ENCODE assay signal across 24 mouse cellular contexts in the genomic region with DNA sequence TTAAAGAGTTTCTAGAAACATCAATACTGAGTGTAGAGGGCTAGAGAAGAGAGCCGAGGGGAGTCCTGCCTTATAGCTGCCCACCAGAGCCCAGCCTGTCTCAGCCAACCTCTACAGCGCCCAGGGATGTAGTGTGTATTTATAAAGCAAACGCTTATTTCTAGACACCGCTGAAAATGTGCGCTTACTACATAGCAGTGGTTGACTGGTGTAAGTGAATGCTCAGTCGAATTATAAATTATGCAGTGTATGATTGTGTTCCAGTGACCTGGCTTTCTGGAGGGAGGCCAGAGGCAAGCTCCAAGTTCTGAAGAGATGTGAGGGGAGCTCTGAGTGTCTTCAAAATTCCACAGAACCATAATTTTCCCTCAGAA.
DNase-seq lines count a peak whose midpoint lies in the region; ATAC-seq and TF ChIP-seq lines count a peak whose summit lies in the region.
"Had no signal": no experiment of that assay in that cellular context is flagged by ENCODE, and none has a peak within 500 bp of the region (broad histone marks: within the 10 kb centered on the region; RNA-seq: fewer than 3 reads in every experiment).

No protein-coding gene starts in this region.

- H3K36me3 ChIP-seq in forebrain, postnatal 0 days (ENCODE audit: insufficient read depth): no peaks in the 10 kb centered on the region
- H3K36me3 ChIP-seq in forebrain, embryonic 12.5 days (replicated peaks): no peaks in the 10 kb centered on the region
- no peaks in the 10 kb centered on the region for H3K36me3 ChIP-seq in lung, embryonic 14.5 days (ENCODE audit: insufficient read depth)
- H3K36me3 ChIP-seq: embryonic facial prominence, embryonic 12.5 days; embryonic facial prominence, embryonic 15.5 days; forebrain, embryonic 15.5 days; G1E; heart, embryonic 10.5 days; hindbrain, embryonic 12.5 days; hindbrain, embryonic 15.5 days had no signal

- no peak overlapping the region for H3K4me3 ChIP-seq in forebrain, postnatal 0 days (ENCODE audit: low read depth, low read length)
- H3K4me3 ChIP-seq in forebrain, embryonic 12.5 days (replicated peaks): no peak overlapping the region
- H3K4me3 ChIP-seq in lung, embryonic 14.5 days (ENCODE audit: low read depth, low read length): no peak overlapping the region
- no peak overlapping the region for H3K4me3 ChIP-seq in lung, adult 2 months (replicated peaks; ENCODE audit: extremely low read depth, low read depth, low read length)
- H3K4me3 ChIP-seq: embryonic facial prominence, embryonic 12.5 days; embryonic facial prominence, embryonic 15.5 days; forebrain, embryonic 15.5 days; heart, adult 2 months; heart, embryonic 10.5 days; hindbrain, embryonic 12.5 days; hindbrain, embryonic 15.5 days had no signal

- no peaks in the 10 kb centered on the region for H3K4me1 ChIP-seq in forebrain, postnatal 0 days (ENCODE audit: insufficient read depth)
- H3K4me1 ChIP-seq in forebrain, embryonic 12.5 days: peaks cover 4% of the 10 kb centered on the region; the same call in 1 of the 2 replicates
- no peaks in the 10 kb centered on the region for H3K4me1 ChIP-seq in lung, embryonic 14.5 days (ENCODE audit: insufficient read depth)
- H3K4me1 ChIP-seq in lung, adult 2 months (ENCODE audit: control insufficient read depth, insufficient read depth, low read length): no peaks in the 10 kb centered on the region
- H3K4me1 ChIP-seq: embryonic facial prominence, embryonic 12.5 days; embryonic facial prominence, embryonic 15.5 days; forebrain, embryonic 15.5 days; heart, embryonic 10.5 days; hindbrain, embryonic 12.5 days; hindbrain, embryonic 15.5 days had no signal

- no peak for TF ChIP-seq POLR2A in lung, adult 2 months (IDR thresholded peaks at IDR 0.05; ENCODE audit: borderline replicate concordance, extremely low read depth, low read depth, low read length)

- H3K27ac ChIP-seq in forebrain, postnatal 0 days (ENCODE audit: low read depth, low read length): no peak overlapping the region
- no peak overlapping the region for H3K27ac ChIP-seq in forebrain, embryonic 12.5 days
- H3K27ac ChIP-seq in lung, embryonic 14.5 days (ENCODE audit: low read depth): no peak overlapping the region
- H3K27ac ChIP-seq: embryonic facial prominence, embryonic 12.5 days; embryonic facial prominence, embryonic 15.5 days; forebrain, embryonic 15.5 days; heart, adult 2 months; heart, embryonic 10.5 days; hindbrain, embryonic 12.5 days; hindbrain, embryonic 15.5 days had no signal

- H3K9me3 ChIP-seq in forebrain, postnatal 0 days (ENCODE audit: low read length): no peaks in the 10 kb centered on the region
- no peaks in the 10 kb centered on the region for H3K9me3 ChIP-seq in forebrain, embryonic 12.5 days
- H3K9me3 ChIP-seq in lung, embryonic 14.5 days (ENCODE audit: low read depth, low read length): no peaks in the 10 kb centered on the region
- H3K9me3 ChIP-seq: embryonic facial prominence, embryonic 12.5 days; embryonic facial prominence, embryonic 15.5 days; forebrain, embryonic 15.5 days; heart, embryonic 10.5 days; hindbrain, embryonic 12.5 days; hindbrain, embryonic 15.5 days had no signal

- 89% methylated on average over 6 of the region's 6 CpGs for WGBS in forebrain, postnatal 0 days
- WGBS in forebrain, embryonic 12.5 days: 93% methylated on average over 6 of the region's 6 CpGs
- 79% methylated on average over 6 of the region's 6 CpGs for WGBS in lung, embryonic 14.5 days
- 81% methylated on average over 6 of the region's 6 CpGs for WGBS in lung, adult 2 months

- no peak overlapping the region for H3K9ac ChIP-seq in forebrain, postnatal 0 days
- H3K9ac ChIP-seq in forebrain, embryonic 12.5 days: no peak overlapping the region
- H3K9ac ChIP-seq in lung, embryonic 14.5 days: no peak overlapping the region
- H3K9ac ChIP-seq: embryonic facial prominence, embryonic 12.5 days; embryonic facial prominence, embryonic 15.5 days; forebrain, embryonic 15.5 days; hindbrain, embryonic 12.5 days; hindbrain, embryonic 15.5 days had no signal

- peak; percentile 16; the same call in 1 of the 2 replicates for ATAC-seq in forebrain, postnatal 0 days
- no peak for ATAC-seq in forebrain, embryonic 12.5 days (ENCODE audit: low FRiP score)
- peak; percentile 54; the same call in 1 of the 2 replicates for ATAC-seq in lung, embryonic 14.5 days (ENCODE audit: insufficient read depth)
- ATAC-seq: forebrain, embryonic 15.5 days had no signal

- no peak overlapping the region for H3K4me2 ChIP-seq in forebrain, postnatal 0 days (ENCODE audit: low read depth)
- H3K4me2 ChIP-seq in forebrain, embryonic 12.5 days: no peak overlapping the region
- no peak overlapping the region for H3K4me2 ChIP-seq in lung, embryonic 14.5 days
- H3K4me2 ChIP-seq: embryonic facial prominence, embryonic 12.5 days; embryonic facial prominence, embryonic 15.5 days; forebrain, embryonic 15.5 days; hindbrain, embryonic 12.5 days; hindbrain, embryonic 15.5 days had no signal

- TF ChIP-seq CTCF in forebrain, postnatal 0 days (IDR thresholded peaks at IDR 0.05; ENCODE audit: low read depth): no peak
- no peak for TF ChIP-seq CTCF in lung, embryonic 14.5 days (IDR thresholded peaks at IDR 0.05; ENCODE audit: low read depth)
- no peak for TF ChIP-seq CTCF in lung, adult 2 months (IDR thresholded peaks at IDR 0.05; ENCODE audit: insufficient read depth, low read length)

- no peak for DNase-seq in forebrain, postnatal 0 days
- peak; percentile 48 for DNase-seq in lung, embryonic 14.5 days
- no peak for DNase-seq in lung, adult 2 months
- DNase-seq in lung, postnatal 10 days: peak; percentile 24
- DNase-seq in lung, postnatal 25 days (ENCODE audit: low spot score): no peak
- DNase-seq in NIH3T3 (ENCODE audit: low read depth): peak; percentile 9
- no peak for DNase-seq in retina, embryonic 14.5 days (ENCODE audit: low spot score)
- DNase-seq: adrenal gland, adult 2 months; B cell, adult 2 months; cerebellum, adult 11 months; cerebellum, adult 2 months; cerebellum, adult 9-11 months; cerebellum, postnatal 25 days; gastrocnemius, postnatal 25 days; heart, adult 2 months had no signal

- no peaks in the 10 kb centered on the region for H3K27me3 ChIP-seq in forebrain, postnatal 0 days (ENCODE audit: insufficient read depth, low read length)
- H3K27me3 ChIP-seq in forebrain, embryonic 12.5 days: no peaks in the 10 kb centered on the region
- H3K27me3 ChIP-seq in lung, embryonic 14.5 days (ENCODE audit: insufficient read depth, low read length): no peaks in the 10 kb centered on the region
- H3K27me3 ChIP-seq: CH12.LX; embryonic facial prominence, embryonic 12.5 days; embryonic facial prominence, embryonic 15.5 days; forebrain, embryonic 15.5 days; hindbrain, embryonic 12.5 days; hindbrain, embryonic 15.5 days had no signal

Comparison
In these comparisons a context has a peak if more than half of its experiments do, and no peak if none do; other contexts are left out.
1. DNase-seq: peak in lung, embryonic 14.5 days (single experiment), lung, postnatal 10 days (single experiment) and NIH3T3 (single experiment); none in forebrain, postnatal 0 days (single experiment), lung, adult 2 months (single experiment), lung, postnatal 25 days (single experiment) and retina, embryonic 14.5 days (single experiment).